Mouse (Mus musculus): ENCODE data around the gene Gng13. TPM values are rescaled to one million over a fixed set of nuclear protein-coding genes. Genes with fewer than 3 reads are reported as not detected.

The Gng13 gene
- total and polyA plus RNA-seq, 2 experiments: not detected

GRCm38 (mm10) chr17:25723919-25724318 is 6.9 kb downstream of the Gng13 start:
- 82% methylated on average over 7 of the region's 7 CpGs for WGBS
- Histone ChIP-seq H3K36me3 (ENCODE audit: control insufficient read depth, insufficient read depth, low read length) (no peaks in the 10 kb centered on the region), H3K4me1 (ENCODE audit: control insufficient read depth, insufficient read depth, low read length) (no peaks in the 10 kb centered on the region; the same call in 1 of the 2 replicates), H3K27me3 (ENCODE audit: control insufficient read depth, insufficient read depth, low read length) (no peaks in the 10 kb centered on the region), H3K27ac (replicated peaks; ENCODE audit: insufficient read depth, low read depth, low read length) (no peak overlapping the region), H3K79me2 (ENCODE audit: control insufficient read depth, insufficient read depth, low read length) (no peaks in the 10 kb centered on the region), H3K9ac (ENCODE audit: low read depth, low read length) (no peak overlapping the region), H3K4me3 (ENCODE audit: insufficient read depth, low read depth, low read length) (no peak overlapping the region)
- peak; percentile 13; the same call in 1 of the 2 replicates for TF ChIP-seq CTCF (IDR thresholded peaks at IDR 0.05; ENCODE audit: low read depth, low read length)
- TF ChIP-seq POLR2A (IDR thresholded peaks at IDR 0.05; ENCODE audit: extremely low read depth, insufficient read depth, low read length): no peak
- DNase-seq (ENCODE audit: extremely low read depth, low read depth, low spot score): no peak

GRCm38 (mm10) chr17:25725264-25725663 is 8.3 kb downstream of the Gng13 start:
- Histone ChIP-seq H3K9ac (ENCODE audit: low read depth, low read length) (no peak overlapping the region), H3K79me2 (ENCODE audit: control insufficient read depth, insufficient read depth, low read length) (no peaks in the 10 kb centered on the region), H3K4me1 (ENCODE audit: control insufficient read depth, insufficient read depth, low read length) (no peaks in the 10 kb centered on the region; the same call in 1 of the 2 replicates), H3K4me3 (ENCODE audit: insufficient read depth, low read depth, low read length) (no peak overlapping the region), H3K27me3 (ENCODE audit: control insufficient read depth, insufficient read depth, low read length) (no peaks in the 10 kb centered on the region), H3K36me3 (ENCODE audit: control insufficient read depth, insufficient read depth, low read length) (no peaks in the 10 kb centered on the region), H3K27ac (replicated peaks; ENCODE audit: insufficient read depth, low read depth, low read length) (no peak overlapping the region)
- WGBS: 92% methylated on average over 6 of the region's 6 CpGs
- TF ChIP-seq CTCF (IDR thresholded peaks at IDR 0.05; ENCODE audit: low read depth, low read length) (no peak), POLR2A (IDR thresholded peaks at IDR 0.05; ENCODE audit: extremely low read depth, insufficient read depth, low read length) (no peak)
- DNase-seq (ENCODE audit: extremely low read depth, low read depth, low spot score): no peak

DNA sequence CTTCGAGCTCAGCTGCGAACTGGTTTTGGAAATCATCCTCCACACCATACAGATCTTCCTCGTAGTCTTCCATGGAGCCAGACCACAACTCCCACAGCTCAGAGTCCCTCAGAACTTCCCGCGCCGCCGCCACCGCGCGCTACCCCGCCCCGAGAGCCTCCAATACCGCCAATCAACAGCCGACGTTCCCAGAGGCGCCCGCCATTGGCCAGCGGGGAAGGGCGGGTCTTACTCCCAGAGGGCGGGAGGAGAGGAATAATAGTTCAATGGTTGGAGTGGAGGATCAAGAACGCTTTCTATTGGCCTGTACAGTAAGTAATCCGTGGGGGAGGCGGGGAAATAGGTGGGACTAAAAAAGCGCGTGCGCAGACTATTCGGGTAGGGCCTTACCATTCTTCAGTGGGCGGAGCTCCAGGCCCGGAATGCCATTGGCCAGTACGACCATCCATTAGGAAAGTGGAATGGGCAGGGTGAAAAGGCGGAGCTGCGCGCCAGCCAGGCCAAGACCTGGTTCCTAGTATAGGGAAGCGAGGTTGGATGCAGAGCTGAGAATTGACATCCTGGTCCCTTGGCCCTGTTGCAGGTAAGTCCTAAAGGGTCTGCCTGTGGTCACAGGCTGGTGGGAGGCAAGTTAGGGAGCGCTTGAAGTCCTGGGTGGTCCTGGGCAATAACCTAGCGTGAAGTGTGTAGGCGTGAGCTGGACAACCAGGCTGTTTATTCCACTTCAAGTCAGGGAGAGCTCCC is 10.5 kb downstream of the Gng13 start, which contains the start of the genes Chtf18 and Rpusd1:
Gene Chtf18, minus strand, starts transcription at position 155 of the 744 bp plus-strand sequence.
Gene Rpusd1, plus strand, starts transcription at position 406 of the 744 bp plus-strand sequence.
- no peaks in the 10 kb centered on the region for H3K79me2 ChIP-seq (ENCODE audit: control insufficient read depth, insufficient read depth, low read length)
- no peak within 1 kb of the TSS for H3K27ac ChIP-seq (replicated peaks; ENCODE audit: insufficient read depth, low read depth, low read length)
- TF ChIP-seq CTCF (IDR thresholded peaks at IDR 0.05; ENCODE audit: low read depth, low read length) (no peak), POLR2A (IDR thresholded peaks at IDR 0.05; ENCODE audit: extremely low read depth, insufficient read depth, low read length) (no peak)
- H3K36me3 ChIP-seq (ENCODE audit: control insufficient read depth, insufficient read depth, low read length): no peaks in the 10 kb centered on the region
- WGBS: under 1% methylated on average over 37 of the region's 37 CpGs
- H3K27me3 ChIP-seq (ENCODE audit: control insufficient read depth, insufficient read depth, low read length): no peaks in the 10 kb centered on the region
- peak within 1 kb of the TSS; percentile 65 for H3K9ac ChIP-seq (ENCODE audit: low read depth, low read length)
- H3K4me1 ChIP-seq (ENCODE audit: control insufficient read depth, insufficient read depth, low read length): no peaks in the 10 kb centered on the region; the same call in 1 of the 2 replicates
- H3K4me3 ChIP-seq (ENCODE audit: insufficient read depth, low read depth, low read length): peak within 1 kb of the TSS; percentile 64
- DNase-seq (ENCODE audit: extremely low read depth, low read depth, low spot score): peak; percentile 97

DNA sequence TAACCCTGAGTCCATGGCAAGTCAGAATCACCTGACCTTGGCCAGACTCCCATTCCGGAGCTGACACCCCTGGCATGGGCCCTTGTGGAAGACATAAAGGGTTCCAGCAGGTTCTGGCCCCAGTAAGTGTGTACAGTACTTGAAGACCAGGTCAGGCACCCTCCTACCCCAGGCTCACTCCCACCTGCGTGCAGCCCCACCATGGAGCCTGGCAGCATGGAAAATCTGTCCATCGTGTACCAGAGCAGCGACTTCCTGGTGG is 11.0 kb downstream of the Gng13 start:
- Histone ChIP-seq H3K27ac (replicated peaks; ENCODE audit: insufficient read depth, low read depth, low read length) (no peak overlapping the region), H3K4me3 (ENCODE audit: insufficient read depth, low read depth, low read length) (peak overlapping the region; percentile 32), H3K36me3 (ENCODE audit: control insufficient read depth, insufficient read depth, low read length) (no peaks in the 10 kb centered on the region), H3K4me1 (ENCODE audit: control insufficient read depth, insufficient read depth, low read length) (no peaks in the 10 kb centered on the region; the same call in 1 of the 2 replicates), H3K27me3 (ENCODE audit: control insufficient read depth, insufficient read depth, low read length) (no peaks in the 10 kb centered on the region), H3K79me2 (ENCODE audit: control insufficient read depth, insufficient read depth, low read length) (no peaks in the 10 kb centered on the region), H3K9ac (ENCODE audit: low read depth, low read length) (peak overlapping the region; percentile 65)
- no peak for DNase-seq (ENCODE audit: extremely low read depth, low read depth, low spot score)
- WGBS: 15% methylated on average over 4 of the region's 4 CpGs
- no peak for TF ChIP-seq POLR2A (IDR thresholded peaks at IDR 0.05; ENCODE audit: extremely low read depth, insufficient read depth, low read length)
- TF ChIP-seq CTCF (IDR thresholded peaks at IDR 0.05; ENCODE audit: low read depth, low read length): no peak

- no peaks in the 10 kb centered on the region for H3K36me3 ChIP-seq (ENCODE audit: control insufficient read depth, insufficient read depth, low read length)
- no peak overlapping the region for H3K27ac ChIP-seq (replicated peaks; ENCODE audit: insufficient read depth, low read depth, low read length)
- H3K79me2 ChIP-seq (ENCODE audit: control insufficient read depth, insufficient read depth, low read length): no peaks in the 10 kb centered on the region
- H3K27me3 ChIP-seq (ENCODE audit: control insufficient read depth, insufficient read depth, low read length): no peaks in the 10 kb centered on the region
- no peak overlapping the region for H3K9ac ChIP-seq (ENCODE audit: low read depth, low read length)
- no peak for TF ChIP-seq POLR2A (IDR thresholded peaks at IDR 0.05; ENCODE audit: extremely low read depth, insufficient read depth, low read length)
- peak; percentile 95 for TF ChIP-seq CTCF (IDR thresholded peaks at IDR 0.05; ENCODE audit: low read depth, low read length)
- H3K4me1 ChIP-seq (ENCODE audit: control insufficient read depth, insufficient read depth, low read length): no peaks in the 10 kb centered on the region; the same call in 1 of the 2 replicates
- H3K4me3 ChIP-seq (ENCODE audit: insufficient read depth, low read depth, low read length): no peak overlapping the region
- peak; percentile 61 for DNase-seq (ENCODE audit: extremely low read depth, low read depth, low spot score)
- WGBS: 13% methylated on average over 2 of the region's 2 CpGs
Observed at GRCm38 (mm10) chr17:25732082-25732481, 15.1 kb downstream of the Gng13 start.

- Histone ChIP-seq H3K27ac (replicated peaks; ENCODE audit: insufficient read depth, low read depth, low read length) (no peak overlapping the region), H3K79me2 (ENCODE audit: control insufficient read depth, insufficient read depth, low read length) (no peaks in the 10 kb centered on the region), H3K9ac (ENCODE audit: low read depth, low read length) (no peak overlapping the region), H3K4me1 (ENCODE audit: control insufficient read depth, insufficient read depth, low read length) (no peaks in the 10 kb centered on the region), H3K36me3 (ENCODE audit: control insufficient read depth, insufficient read depth, low read length) (no peaks in the 10 kb centered on the region), H3K4me3 (ENCODE audit: insufficient read depth, low read depth, low read length) (no peak overlapping the region), H3K27me3 (ENCODE audit: control insufficient read depth, insufficient read depth, low read length) (no peaks in the 10 kb centered on the region)
- WGBS: 85% methylated on average over 5 of the region's 5 CpGs
- TF ChIP-seq POLR2A (IDR thresholded peaks at IDR 0.05; ENCODE audit: extremely low read depth, insufficient read depth, low read length) (no peak), CTCF (IDR thresholded peaks at IDR 0.05; ENCODE audit: low read depth, low read length) (no peak)
- no peak for DNase-seq (ENCODE audit: extremely low read depth, low read depth, low spot score)
Observed at GRCm38 (mm10) chr17:25735246-25735645, 18.3 kb downstream of the Gng13 start.

Measured in liver, adult 2 months (tissue).